Mouse (Mus musculus) stomach, embryonic 14.5 days (tissue): Measurements from ENCODE around the gene Rbm6. TPM values are rescaled to one million over a fixed set of nuclear protein-coding genes. Genes with fewer than 3 reads are reported as not detected.

Experiments used
- ATAC-seq: fragments of 200-750 bp; cut with Nextera tagmentation; 2 replicates; pipeline ENCODE4 v1.8.0; 2017; ENCODE audit warnings: low read depth, moderate TSS enrichment; ENCODE audit not compliant: insufficient number of reproducible peaks, insufficient read depth, low FRiP score
- H3K27ac ChIP-seq: fragments of 300-500 bp; sonication (generic); 2 replicates; pipeline ENCODE4 v1.5.1; 2014; ENCODE audit warnings: mild to moderate bottlenecking, low read length, moderate library complexity, mixed read lengths
- H3K27me3 ChIP-seq: fragments of 300-500 bp; sonication (generic); 2 replicates; pipeline ENCODE4 v1.6.1; 2014; ENCODE audit warnings: low read length, control low read depth, mixed read lengths; ENCODE audit not compliant: control insufficient read depth, insufficient read depth
- H3K36me3 ChIP-seq: fragments of 300-500 bp; sonication (generic); 2 replicates; pipeline ENCODE4 v1.6.1; 2014; ENCODE audit warnings: mild to moderate bottlenecking, control low read depth, low read length, moderate library complexity, mixed read lengths; ENCODE audit not compliant: control insufficient read depth, insufficient read depth
- H3K4me1 ChIP-seq: fragments of 300-500 bp; sonication (generic); 2 replicates; pipeline ENCODE4 v1.6.1; 2014; ENCODE audit warnings: low read length, control low read depth, mixed read lengths; ENCODE audit not compliant: control insufficient read depth, insufficient read depth
- H3K4me2 ChIP-seq: fragments of 300-500 bp; sonication (generic); replicated peaks from 2 replicates; pipeline ENCODE4 v1.6.1; 2014; ENCODE audit warnings: low read depth, low read length, control low read depth
- H3K4me3 ChIP-seq: fragments of 300-500 bp; sonication (generic); 2 replicates; pipeline ENCODE4 v1.5.1; 2014; ENCODE audit warnings: low read depth, low read length, control low read depth
- H3K9ac ChIP-seq: fragments of 300-500 bp; sonication (generic); replicated peaks from 2 replicates; pipeline ENCODE4 v1.6.1; 2014; ENCODE audit warnings: low read depth, mild to moderate bottlenecking, control low read depth, low read length, moderate library complexity, mixed read lengths
- H3K9me3 ChIP-seq: fragments of 300-500 bp; sonication (generic); 2 replicates; pipeline ENCODE4 v1.6.1; 2016; ENCODE audit warnings: low read depth, low read length, control low read depth; ENCODE audit not compliant: control insufficient read depth
- WGBS: fragments of 180-500 bp; shearing (Covaris S2); extraction: QIAGEN DNeasy Blood & Tissue Kit; methylation state at CpG from one replicate; pipeline ENCODE4 v1.1.7; 2014; 5-methylcytosine and 5-hydroxymethylcytosine counted together
- polyA plus RNA-seq: library from polyadenylated mRNA; unstranded; fragments of >200 nt; fragmentation: Nextera tagmentation; extraction: Ambion mirVana; gene quantifications from 2 replicates; pipeline ENCODE4 v1.2.1, GENCODE M21; 2014

Gene Rbm6
- polyA plus RNA-seq: 76.5 and 83.3 TPM in 2 replicates

GRCm38 (mm10) chr9:107873137-107873536 is at the start of gene Rbm6:
Gene Rbm6, minus strand, starts transcription at chr9:107873237.
- Histone ChIP-seq H3K9me3 (no peaks in the 10 kb centered on the region), H3K9ac (peak within 1 kb of the TSS; percentile 83), H3K4me3 (peak within 1 kb of the TSS; percentile 87), H3K36me3 (0 out of 2 replicates have a peak, but pooled peaks cover 2% of the 10 kb centered on the region), H3K4me1 (peaks cover 5% of the 10 kb centered on the region; the same call in 1 of the 2 replicates), H3K4me2 (peak within 1 kb of the TSS; percentile 52), H3K27me3 (no peaks in the 10 kb centered on the region), H3K27ac (peak within 1 kb of the TSS; percentile 86)
- WGBS: 9% methylated on average over 14 of the region's 14 CpGs
- no peak for ATAC-seq

DNA sequence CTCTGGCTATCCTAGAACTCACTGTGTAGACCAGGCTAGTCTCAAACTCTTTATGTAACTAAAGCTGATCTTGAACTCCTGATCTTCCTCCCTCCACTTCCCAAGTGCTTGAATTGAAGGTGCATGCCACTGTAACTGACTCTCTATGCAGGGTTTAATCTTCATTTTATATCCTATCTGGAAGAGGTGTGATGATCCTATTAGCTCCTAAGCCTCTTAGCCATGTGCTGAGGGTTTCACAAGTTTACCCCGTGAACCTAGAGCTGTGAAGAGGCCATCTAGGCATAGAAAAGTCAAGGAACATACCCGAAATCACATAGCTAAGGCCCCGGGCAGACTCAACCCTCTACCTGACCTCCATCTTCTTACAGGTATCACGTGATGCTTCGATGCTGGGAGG is 46.4 kb upstream of the Rbm6 start:
- H3K4me1 ChIP-seq: peaks cover 12% of the 10 kb centered on the region
- H3K4me2 ChIP-seq: no peak overlapping the region
- no peak overlapping the region for H3K4me3 ChIP-seq
- H3K27me3 ChIP-seq: no peaks in the 10 kb centered on the region
- no peak overlapping the region for H3K27ac ChIP-seq
- peaks cover 7% of the 10 kb centered on the region; the same call in 1 of the 2 replicates for H3K36me3 ChIP-seq
- no peaks in the 10 kb centered on the region for H3K9me3 ChIP-seq
- no peak overlapping the region for H3K9ac ChIP-seq
- 84% methylated on average over 5 of the region's 5 CpGs for WGBS
- ATAC-seq: no peak

GRCm38 (mm10) chr9:107918884-107919283 is 45.8 kb upstream of the Rbm6 start:
- Histone ChIP-seq H3K27ac (no peak overlapping the region), H3K4me1 (peaks cover 7% of the 10 kb centered on the region), H3K9me3 (no peaks in the 10 kb centered on the region), H3K9ac (no peak overlapping the region), H3K36me3 (peaks cover 7% of the 10 kb centered on the region; the same call in 1 of the 2 replicates), H3K4me2 (no peak overlapping the region), H3K4me3 (no peak overlapping the region), H3K27me3 (no peaks in the 10 kb centered on the region)
- ATAC-seq: no peak
- WGBS: 81% methylated on average over 6 of the region's 6 CpGs

DNA sequence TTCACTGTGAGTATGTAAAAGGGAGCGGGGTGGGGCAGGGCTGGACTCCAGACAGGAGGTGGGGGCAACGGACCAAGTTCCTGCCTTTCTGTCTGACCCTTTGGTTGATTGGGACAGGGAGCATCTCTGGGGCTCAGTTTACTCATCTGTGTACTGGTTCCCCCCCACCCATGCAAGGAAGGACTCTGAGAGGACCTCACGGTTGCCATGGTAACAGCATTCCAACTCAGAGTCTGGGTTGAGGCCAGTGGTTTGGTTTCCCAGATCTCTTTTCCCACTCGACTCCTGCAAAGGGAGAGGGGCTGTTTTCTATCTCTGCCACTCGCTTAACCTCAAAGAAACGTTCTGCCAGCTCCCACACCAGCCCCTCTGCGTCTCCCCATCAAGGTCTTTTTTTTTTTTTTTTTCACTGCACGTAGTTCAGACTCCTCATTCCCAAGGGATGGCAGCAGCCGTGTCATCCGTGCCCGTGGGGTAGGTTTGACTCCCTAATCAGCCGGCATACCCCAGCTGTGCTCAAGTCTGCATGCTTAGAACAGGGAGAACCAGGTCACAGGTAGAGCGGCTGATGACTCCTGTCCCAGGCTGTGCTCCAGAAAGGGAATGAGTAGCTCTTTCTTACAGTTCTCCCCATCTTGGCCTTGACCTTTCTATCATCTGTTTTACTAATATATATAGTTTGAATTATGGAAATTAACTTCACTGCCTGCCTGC is 45.0 kb upstream of the Rbm6 start:
- peaks cover 10% of the 10 kb centered on the region; the same call in 1 of the 2 replicates for H3K36me3 ChIP-seq
- H3K27me3 ChIP-seq: no peaks in the 10 kb centered on the region
- 32% methylated on average over 13 of the region's 13 CpGs for WGBS
- H3K4me2 ChIP-seq: no peak overlapping the region
- no peak overlapping the region for H3K27ac ChIP-seq
- no peak overlapping the region for H3K4me3 ChIP-seq
- peaks cover 4% of the 10 kb centered on the region; the same call in 1 of the 2 replicates for H3K4me1 ChIP-seq
- no peaks in the 10 kb centered on the region for H3K9me3 ChIP-seq
- no peak overlapping the region for H3K9ac ChIP-seq
- ATAC-seq: peak; percentile 20; the same call in 1 of the 2 replicates

DNA sequence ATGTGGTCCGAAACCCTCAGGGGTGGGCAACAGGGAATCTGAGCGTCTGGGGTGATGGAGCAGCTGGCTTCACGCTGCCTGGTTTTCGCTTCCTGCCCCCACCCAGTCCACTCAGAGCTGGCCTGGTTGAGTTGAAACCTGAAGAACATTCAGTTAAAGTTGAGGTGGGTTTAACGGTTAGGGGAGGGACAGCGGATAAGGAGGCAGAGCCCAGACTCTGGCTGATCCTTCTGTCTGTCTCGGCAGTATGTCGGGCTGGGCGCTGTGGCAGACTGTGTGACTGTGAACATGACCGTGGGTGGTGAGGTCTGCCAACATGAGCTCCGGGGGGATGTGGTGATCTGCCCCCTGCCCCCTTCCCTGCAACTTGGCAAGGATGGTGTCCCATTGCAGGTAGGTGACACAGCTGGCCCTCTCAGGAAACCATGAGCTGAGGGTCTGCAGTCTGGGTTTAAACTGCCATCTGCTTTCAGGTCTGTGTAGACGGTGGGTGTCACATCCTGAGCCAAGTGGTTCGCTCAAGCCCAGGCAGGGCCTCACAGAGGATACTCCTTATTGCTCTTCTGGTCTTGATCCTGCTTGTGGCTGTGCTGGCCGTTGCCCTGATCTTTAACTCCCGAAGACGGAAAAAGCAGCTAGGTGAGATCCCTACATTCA is 41.9 kb upstream of the Rbm6 start:
- Histone ChIP-seq H3K27me3 (no peaks in the 10 kb centered on the region), H3K9me3 (no peaks in the 10 kb centered on the region), H3K4me2 (no peak overlapping the region), H3K4me3 (no peak overlapping the region), H3K36me3 (peaks cover 7% of the 10 kb centered on the region; the same call in 1 of the 2 replicates), H3K9ac (no peak overlapping the region), H3K27ac (no peak overlapping the region), H3K4me1 (peaks cover 10% of the 10 kb centered on the region)
- WGBS: 79% methylated on average over 16 of the region's 16 CpGs
- no peak for ATAC-seq

DNA sequence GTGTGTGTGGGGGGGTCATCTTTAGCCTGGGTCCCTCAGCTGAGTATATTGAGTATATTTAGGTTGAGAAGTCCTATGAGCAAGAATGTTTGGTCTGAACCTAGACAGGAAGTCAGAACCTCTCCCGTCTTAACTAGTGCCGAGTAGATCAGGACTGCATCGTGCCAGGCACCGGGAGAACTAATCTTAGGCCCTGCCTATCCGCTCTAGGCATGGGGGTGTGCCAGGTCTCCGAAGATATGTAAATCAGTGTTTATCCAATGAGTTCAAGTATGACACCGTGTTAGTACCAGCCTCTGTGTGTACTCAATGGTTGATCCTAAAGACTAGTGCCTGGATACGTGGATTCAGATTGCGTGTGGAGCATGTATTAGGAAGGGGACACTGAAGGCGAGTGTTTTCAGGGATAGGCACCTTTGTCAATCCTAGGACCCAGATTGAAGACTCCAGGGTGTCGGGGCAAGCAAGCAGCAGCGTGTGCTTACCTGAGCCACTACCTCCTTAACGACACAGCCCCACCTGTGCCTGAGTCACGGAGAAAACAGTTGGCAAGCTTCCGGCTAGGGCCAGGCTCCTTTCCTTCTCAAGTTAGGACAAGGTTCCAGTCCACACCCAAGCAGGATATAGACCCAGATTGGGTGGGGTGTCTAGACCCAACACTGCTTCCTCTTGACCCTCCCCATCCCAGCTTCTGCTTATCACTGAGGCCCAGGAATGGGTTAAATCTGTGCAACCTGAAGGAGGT is 37.2 kb upstream of the Rbm6 start:
- peak overlapping the region; percentile 74 for H3K4me2 ChIP-seq
- no peaks in the 10 kb centered on the region for H3K27me3 ChIP-seq
- H3K9ac ChIP-seq: no peak overlapping the region
- H3K27ac ChIP-seq: peak overlapping the region; percentile 40; the same call in 1 of the 2 replicates
- 71% methylated on average over 15 of the region's 15 CpGs for WGBS
- peaks cover 43% of the 10 kb centered on the region for H3K4me1 ChIP-seq
- H3K4me3 ChIP-seq: no peak overlapping the region; the same call in 1 of the 2 replicates
- no peaks in the 10 kb centered on the region for H3K9me3 ChIP-seq
- peaks cover 3% of the 10 kb centered on the region; the same call in 1 of the 2 replicates for H3K36me3 ChIP-seq
- peak; percentile 43; the same call in 1 of the 2 replicates for ATAC-seq

DNA sequence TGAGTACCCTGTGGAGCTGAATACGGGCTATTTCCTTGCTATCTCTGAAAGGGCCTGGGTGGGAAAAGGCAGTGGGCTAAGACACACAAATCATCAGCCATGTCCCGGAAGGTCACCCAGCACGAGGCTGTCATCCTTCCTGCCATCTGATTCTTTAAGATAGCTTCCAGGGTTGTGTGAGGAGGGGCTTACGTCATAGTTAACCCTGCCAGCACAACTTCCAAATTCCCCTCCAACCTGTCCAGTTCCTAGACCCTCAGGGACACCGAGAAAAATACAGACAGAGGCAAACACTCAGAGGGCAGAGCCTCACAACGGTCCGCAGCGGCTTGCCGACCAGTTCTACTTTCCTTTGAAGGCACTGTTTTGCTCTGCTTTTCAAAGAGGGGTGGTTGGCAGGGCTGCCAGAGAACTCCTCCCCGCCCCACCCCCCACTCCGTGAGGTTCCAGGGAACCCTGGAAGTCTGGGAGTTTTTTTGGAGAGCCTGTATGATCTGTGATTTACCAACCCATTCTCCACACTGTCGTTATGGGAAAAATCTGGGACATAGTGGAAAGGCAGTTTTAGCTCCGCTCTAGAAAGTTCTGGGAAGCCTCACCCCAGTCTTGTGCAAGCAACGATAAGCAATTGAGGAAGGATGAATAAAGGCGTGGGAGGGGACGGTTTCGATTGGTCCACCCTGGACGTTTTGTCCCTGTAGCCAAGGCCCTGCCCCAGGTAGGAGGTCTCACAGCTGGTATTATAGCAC is 35.5 kb upstream of the Rbm6 start:
- Histone ChIP-seq H3K4me3 (peak overlapping the region; percentile 44), H3K27ac (peak overlapping the region; percentile 52; the same call in 1 of the 2 replicates), H3K4me2 (peak overlapping the region; percentile 74), H3K27me3 (no peaks in the 10 kb centered on the region), H3K4me1 (peaks cover 45% of the 10 kb centered on the region), H3K36me3 (peaks cover 2% of the 10 kb centered on the region; the same call in 1 of the 2 replicates), H3K9me3 (no peaks in the 10 kb centered on the region), H3K9ac (no peak overlapping the region; the same call in 1 of the 2 replicates)
- no peak for ATAC-seq
- WGBS: 28% methylated on average over 18 of the region's 18 CpGs
